Mouse (Mus musculus) layer of hippocampus, postnatal 36 days (tissue): Measurements from ENCODE around the gene Proser3. TPM values are rescaled to one million over a fixed set of nuclear protein-coding genes. Genes with fewer than 3 reads are reported as not detected.

ENCODE experiments used
- microRNA-seq, 2 experiments: library from miRNA; unstranded; fragments of <30 nt; microRNA quantifications; one replicate each; pipeline ENCODE4 v1.2.0; 2021
- total RNA-seq, 2 experiments: library from RNA; stranded (reverse); gene quantifications; 2 replicates each; pipeline ENCODE4 v1.2.3; 2021

Gene Proser3
- total RNA-seq, 2 experiments from 2014 or later, result 5.7 to 6.9 TPM

Small RNA genes lying within 50 kb of the gene (microRNA-seq; reads per million reads assigned to microRNA genes)
- 0.63 to 0.90 reads per million in 2 experiments for gene Gm38670
- 1.1 to 1.2 reads per million in 2 experiments for gene Mir3569

Other genes starting within 250 kb of the Proser3 start
- 10 to 100 TPM; 54.2 to 57.2 TPM for gene Alkbh6, start 243.6 kb downstream of the Proser3 start, total RNA-seq
- gene Syne4, start 237.5 kb downstream of the Proser3 start, total RNA-seq, result 10 to 100 TPM; 10.5 to 12.7 TPM
- under 1 TPM; 0.28 to 0.40 TPM for gene E130208F15Rik, start 230.6 kb downstream of the Proser3 start, total RNA-seq
- gene Sdhaf1, start 228.4 kb downstream of the Proser3 start, total RNA-seq, result 1 to 10 TPM; 6.6 to 7.4 TPM
- 10 to 100 TPM; 29.3 to 30.7 TPM for gene Lrfn3, start 189.5 kb downstream of the Proser3 start, total RNA-seq
- gene Tyrobp, start 138.5 kb downstream of the Proser3 start, total RNA-seq, result 10 to 100 TPM; 27.4 to 30.2 TPM
- gene Hcst, start 132.4 kb downstream of the Proser3 start, total RNA-seq, result not detected
- gene Nfkbid, start 130.6 kb downstream of the Proser3 start, total RNA-seq, result 1 to 10 TPM; 3.1 to 3.4 TPM
- gene Aplp1, start 106.8 kb downstream of the Proser3 start, total RNA-seq, result 1,000 to 10,000 TPM; 1,244 to 1,325 TPM
- gene Kirrel2, start 94.6 kb downstream of the Proser3 start, total RNA-seq, result 10 to 100 TPM; 12.3 to 21.0 TPM
- gene Nphs1, start 94.0 kb downstream of the Proser3 start, total RNA-seq, result 1 to 10 TPM; 1.2 TPM
- gene Prodh2, start 58.7 kb downstream of the Proser3 start, total RNA-seq, result under 1 TPM in 1 of 2 experiments, not detected in 1; 0.73 TPM
- 100 to 1,000 TPM; 104 to 111 TPM for gene Arhgap33, start 17.2 kb downstream of the Proser3 start, total RNA-seq
- gene Hspb6, start 121 bp downstream of the Proser3 start, total RNA-seq, result 1 to 10 TPM; 3.3 to 3.7 TPM
- gene Lin37, start 7.5 kb upstream of the Proser3 start, total RNA-seq, result 10 to 100 TPM; 46.4 to 50.1 TPM
- 10 to 100 TPM; 69.0 to 72.2 TPM for gene U2af1l4, start 11.0 kb upstream of the Proser3 start, total RNA-seq
- 10 to 100 TPM; 10.9 to 11.1 TPM for gene Gm49396, start 11.0 kb upstream of the Proser3 start, total RNA-seq
- 10 to 100 TPM; 79.8 to 92.4 TPM for gene Psenen, start 11.3 kb upstream of the Proser3 start, total RNA-seq
- gene Igflr1, start 13.1 kb upstream of the Proser3 start, total RNA-seq, result 1 to 10 TPM; 5.5 to 7.0 TPM
- 10 to 100 TPM; 42.3 to 53.4 TPM for gene Kmt2b, start 36.4 kb upstream of the Proser3 start, total RNA-seq
- not detected for gene Zbtb32, start 46.6 kb upstream of the Proser3 start, total RNA-seq
- gene Upk1a, start 60.5 kb upstream of the Proser3 start, total RNA-seq, result under 1 TPM in 1 of 2 experiments, not detected in 1; 0.25 TPM
- gene Cox6b1, start 73.9 kb upstream of the Proser3 start, total RNA-seq, result 100 to 1,000 TPM; 609 to 715 TPM
- gene Etv2, start 83.6 kb upstream of the Proser3 start, total RNA-seq, result not detected
- gene Rbm42, start 98.0 kb upstream of the Proser3 start, total RNA-seq, result 10 to 100 TPM; 72.4 to 76.0 TPM
- gene Haus5, start 112.7 kb upstream of the Proser3 start, total RNA-seq, result 1 to 10 TPM; 4.7 to 5.0 TPM
- gene Pmis2, start 119.3 kb upstream of the Proser3 start, total RNA-seq, result not detected
- not detected for gene 2200002J24Rik, start 146.6 kb upstream of the Proser3 start, total RNA-seq
- gene Atp4a, start 159.9 kb upstream of the Proser3 start, total RNA-seq, result under 1 TPM; 0.35 to 0.70 TPM
- gene Tmem147, start 177.2 kb upstream of the Proser3 start, total RNA-seq, result 100 to 1,000 TPM; 107 to 118 TPM
- gene Gapdhs, start 191.4 kb upstream of the Proser3 start, total RNA-seq, result not detected
- 1 to 10 TPM; 6.4 to 9.7 TPM for gene Sbsn, start 199.2 kb upstream of the Proser3 start, total RNA-seq
- gene Dmkn, start 211.5 kb upstream of the Proser3 start, total RNA-seq, result under 1 TPM in 1 of 2 experiments, not detected in 1; 0.91 TPM
- not detected for gene Krtdap, start 235.6 kb upstream of the Proser3 start, total RNA-seq